Mouse (Mus musculus) liver, embryonic 14.5 days (tissue): ENCODE measurements around the gene Zfp740. TPM values are rescaled to one million over a fixed set of nuclear protein-coding genes. Genes with fewer than 3 reads are reported as not detected.

Source experiments
- ATAC-seq: fragments of 200-750 bp; cut with Nextera tagmentation; 2 replicates; pipeline ENCODE4 v1.8.0; 2017; ENCODE audit warnings: moderate number of reproducible peaks, mild to moderate bottlenecking, moderate library complexity; ENCODE audit not compliant: insufficient read depth
- DNase-seq, 3 experiments: peaks; one replicate each; pipeline ENCODE4 v3.0.0-alpha.2; 2012 to 2013; ENCODE audit warnings: low read depth in 3 of 3, low spot score in 3 of 3
- H3K27ac ChIP-seq: fragments of 300-500 bp; sonication (generic); 2 replicates; pipeline ENCODE4 v1.5.1; 2014; ENCODE audit warnings: moderate library complexity, mild to moderate bottlenecking, control low read depth, inconsistent platforms
- H3K27me3 ChIP-seq: fragments of 300-500 bp; sonication (generic); 2 replicates; pipeline ENCODE4 v1.6.1; 2014; ENCODE audit warnings: mild to moderate bottlenecking, low read length, moderate library complexity; ENCODE audit not compliant: control insufficient read depth, insufficient read depth
- H3K36me3 ChIP-seq: fragments of 300-500 bp; sonication (generic); replicated peaks from 2 replicates; pipeline ENCODE4 v1.6.1; 2014; ENCODE audit warnings: low read depth; ENCODE audit not compliant: control insufficient read depth, insufficient read depth
- H3K4me1 ChIP-seq, 2 experiments: fragments of 200-500 bp in 1 of 2; fragments of 300-500 bp in 1 of 2; sonication (generic) in 1 of 2; replicated peaks; 2 replicates each; pipeline ENCODE4 v1.6.1; 2012 to 2014; ENCODE audit warnings: antibody characterized with exemption in 1 of 2, inconsistent platforms in 1 of 2, low read length in 1 of 2; ENCODE audit not compliant: control insufficient read depth in 2 of 2, insufficient read depth in 2 of 2
- H3K4me2 ChIP-seq: fragments of 300-500 bp; sonication (generic); 2 replicates; pipeline ENCODE4 v1.6.1; 2014; ENCODE audit warnings: low read depth, mild to moderate bottlenecking, control low read depth, moderate library complexity
- H3K4me3 ChIP-seq, 2 experiments: fragments of 200-500 bp in 1 of 2; fragments of 300-500 bp in 1 of 2; sonication (generic) in 1 of 2; 2 replicates each; pipeline ENCODE4 v1.5.1; 2012 to 2014; ENCODE audit warnings: low read depth in 2 of 2, low read length in 2 of 2, mild to moderate bottlenecking in 2 of 2, control low read depth in 1 of 2, inconsistent platforms in 1 of 2, moderate library complexity in 1 of 2; ENCODE audit not compliant: insufficient read depth in 1 of 2
- H3K9ac ChIP-seq: fragments of 300-500 bp; sonication (generic); replicated peaks from 2 replicates; pipeline ENCODE4 v1.6.1; 2014; ENCODE audit warnings: mild to moderate bottlenecking, control low read depth, moderate library complexity
- H3K9me3 ChIP-seq: fragments of 300-500 bp; sonication (generic); 2 replicates; pipeline ENCODE4 v1.6.1; 2016; ENCODE audit warnings: low read length, mixed read lengths; ENCODE audit not compliant: control insufficient read depth
- CTCF ChIP-seq: IDR thresholded peaks from 2 replicates; pipeline ENCODE4 v1.5.1; 2016; ENCODE audit warnings: antibody characterized with exemption, low read depth, control low read depth
- EP300 ChIP-seq: IDR thresholded peaks from 2 replicates; pipeline ENCODE4 v1.6.1; 2016; ENCODE audit warnings: antibody characterized with exemption, low read depth
- WGBS: fragments of 180-500 bp; shearing (Covaris S2); extraction: QIAGEN DNeasy Blood & Tissue Kit; methylation state at CpG from one replicate; pipeline ENCODE4 v1.1.7; 2014; ENCODE audit not compliant: insufficient replicate concordance; 5-methylcytosine and 5-hydroxymethylcytosine counted together
- polyA plus RNA-seq, 2 experiments: library from polyadenylated mRNA; depleted of rRNA in 1 of 2; stranded (reverse) in 1 of 2; unstranded in 1 of 2; fragments of >200 nt; fragmentation: Nextera tagmentation in 1 of 2; extraction: Ambion mirVana in 1 of 2; gene quantifications; 2 replicates each; pipeline versions ENCODE4 v1.2.1 to v1.2.3; 2012 to 2014

Zfp740 gene
- polyA plus RNA-seq, 2 experiments, result 12.0 to 14.9 TPM

- H3K27me3 ChIP-seq, result no peaks in the 10 kb centered on the region
- DNase-seq (no peak), ATAC-seq (peak; percentile 33)
- H3K4me2 ChIP-seq, result no peak overlapping the region
- WGBS, result 53% methylated on average over 7 of the region's 7 CpGs
- H3K9me3 ChIP-seq, result no peaks in the 10 kb centered on the region
- H3K9ac ChIP-seq, result no peak overlapping the region
- peaks cover 0 to 22% of the 10 kb centered on the region in 2 experiments; a peak in 2 of 4 replicates for H3K4me1 ChIP-seq
- H3K4me3 ChIP-seq, result no peak overlapping the region
- no peaks in the 10 kb centered on the region for H3K36me3 ChIP-seq
- no peak overlapping the region for H3K27ac ChIP-seq
- TF ChIP-seq EP300 (no peak), CTCF (no peak)
Measured at GRCm38 (mm10) chr15:102191699-102192098, 11.3 kb upstream of the Zfp740 start.

DNA sequence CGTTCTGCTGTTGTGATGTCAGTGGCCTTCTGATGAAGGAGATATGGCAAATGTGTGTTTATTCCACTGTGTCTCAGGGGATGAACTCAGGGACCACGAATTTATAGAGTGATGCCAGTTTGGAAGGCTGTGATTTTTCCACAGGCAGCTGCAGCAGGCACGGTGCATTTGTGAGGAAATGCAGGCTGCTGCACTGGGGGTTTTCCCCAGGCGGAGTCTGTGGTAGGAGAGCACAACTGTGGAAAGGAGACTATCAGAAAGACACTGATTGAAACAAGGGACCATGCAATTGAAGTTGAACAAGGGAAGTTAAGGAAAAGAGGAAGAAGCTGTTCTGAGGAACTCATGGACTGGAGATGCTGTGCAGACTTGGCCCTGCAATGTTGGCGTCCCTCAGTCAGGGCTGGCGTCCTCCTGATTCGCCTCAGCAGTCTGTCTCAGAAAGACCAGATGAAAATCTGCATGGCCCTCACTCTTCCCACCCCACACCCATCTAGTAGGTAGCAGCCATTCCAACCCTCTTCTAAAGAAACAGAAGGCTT, 10.7 kb upstream of the Zfp740 start:
- DNase-seq (no peak), ATAC-seq (no peak)
- Histone ChIP-seq H3K4me1 (peaks cover 0 to 22% of the 10 kb centered on the region in 2 experiments; a peak in 2 of 4 replicates), H3K36me3 (no peaks in the 10 kb centered on the region), H3K4me3 (no peak overlapping the region), H3K27me3 (no peaks in the 10 kb centered on the region), H3K4me2 (no peak overlapping the region), H3K27ac (no peak overlapping the region), H3K9ac (no peak overlapping the region), H3K9me3 (no peaks in the 10 kb centered on the region)
- 26% methylated on average over 7 of the region's 7 CpGs for WGBS
- no peak for TF ChIP-seq EP300
- TF ChIP-seq CTCF, result no peak

- no peaks in the 10 kb centered on the region for H3K27me3 ChIP-seq
- no peaks in the 10 kb centered on the region for H3K36me3 ChIP-seq
- no peak overlapping the region for H3K4me2 ChIP-seq
- H3K9ac ChIP-seq, result no peak overlapping the region
- WGBS, result 14% methylated on average over 5 of the region's 5 CpGs
- no peak overlapping the region for H3K27ac ChIP-seq
- no peak overlapping the region for H3K4me3 ChIP-seq
- DNase-seq, result no peak
- H3K9me3 ChIP-seq, result no peaks in the 10 kb centered on the region
- no peak for ATAC-seq
- TF ChIP-seq EP300, result no peak
- no peak for TF ChIP-seq CTCF
- H3K4me1 ChIP-seq, result peaks cover 0 to 22% of the 10 kb centered on the region in 2 experiments; a peak in 2 of 4 replicates
Measured at GRCm38 (mm10) chr15:102192820-102193386, 10.1 kb upstream of the Zfp740 start.

DNA sequence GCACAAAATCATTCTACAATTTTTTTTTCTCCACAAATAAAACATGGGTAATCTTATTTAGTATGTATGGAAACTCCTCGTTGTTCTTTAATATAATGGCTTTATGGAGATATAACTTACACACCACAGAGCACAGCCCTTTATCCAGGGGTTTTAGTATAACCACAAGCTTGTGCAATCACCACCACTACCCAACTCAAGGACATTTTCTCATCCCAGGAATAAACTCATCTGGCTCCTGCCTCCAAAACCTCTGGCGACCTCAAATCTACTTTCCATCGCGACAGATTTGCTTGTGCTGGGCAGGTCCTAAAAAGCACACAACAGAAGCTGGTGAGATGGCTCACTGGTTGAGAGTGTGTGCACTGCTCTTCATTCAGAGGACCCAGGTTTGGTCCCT, 9.4 kb upstream of the Zfp740 start:
- Histone ChIP-seq H3K9me3 (no peaks in the 10 kb centered on the region), H3K27ac (no peak overlapping the region), H3K4me2 (no peak overlapping the region), H3K4me1 (peaks cover 0 to 22% of the 10 kb centered on the region in 2 experiments; a peak in 2 of 4 replicates), H3K9ac (no peak overlapping the region), H3K4me3 (no peak overlapping the region), H3K36me3 (no peaks in the 10 kb centered on the region), H3K27me3 (no peaks in the 10 kb centered on the region)
- TF ChIP-seq EP300 (no peak), CTCF (no peak)
- no peak for DNase-seq
- 55% methylated on average over 4 of the region's 4 CpGs for WGBS
- no peak for ATAC-seq

GRCm38 (mm10) chr15:102194439-102194838, 8.6 kb upstream of the Zfp740 start:
- no peak overlapping the region for H3K4me3 ChIP-seq
- ATAC-seq (no peak), DNase-seq (no peak)
- H3K27me3 ChIP-seq, result no peaks in the 10 kb centered on the region
- no peaks in the 10 kb centered on the region for H3K9me3 ChIP-seq
- no peak overlapping the region for H3K4me2 ChIP-seq
- H3K4me1 ChIP-seq, result peaks cover 0 to 20% of the 10 kb centered on the region in 2 experiments; a peak in 2 of 4 replicates
- no peak overlapping the region for H3K9ac ChIP-seq
- H3K36me3 ChIP-seq, result no peaks in the 10 kb centered on the region
- no peak for TF ChIP-seq EP300
- no peak for TF ChIP-seq CTCF
- whole genome bisulfite sequencing, result 32% methylated on average over 4 of the region's 4 CpGs
- no peak overlapping the region; the same call in 1 of the 2 replicates for H3K27ac ChIP-seq
